Mouse (Mus musculus) right cerebral cortex, adult 18-20 months (tissue): ENCODE measurements around the gene Abcc3.

ENCODE experiments used
- DNase-seq: peaks from one replicate; pipeline ENCODE4 v3.0.0; 2022; ENCODE audit warnings: mixed read lengths

Abcc3 gene

DNA sequence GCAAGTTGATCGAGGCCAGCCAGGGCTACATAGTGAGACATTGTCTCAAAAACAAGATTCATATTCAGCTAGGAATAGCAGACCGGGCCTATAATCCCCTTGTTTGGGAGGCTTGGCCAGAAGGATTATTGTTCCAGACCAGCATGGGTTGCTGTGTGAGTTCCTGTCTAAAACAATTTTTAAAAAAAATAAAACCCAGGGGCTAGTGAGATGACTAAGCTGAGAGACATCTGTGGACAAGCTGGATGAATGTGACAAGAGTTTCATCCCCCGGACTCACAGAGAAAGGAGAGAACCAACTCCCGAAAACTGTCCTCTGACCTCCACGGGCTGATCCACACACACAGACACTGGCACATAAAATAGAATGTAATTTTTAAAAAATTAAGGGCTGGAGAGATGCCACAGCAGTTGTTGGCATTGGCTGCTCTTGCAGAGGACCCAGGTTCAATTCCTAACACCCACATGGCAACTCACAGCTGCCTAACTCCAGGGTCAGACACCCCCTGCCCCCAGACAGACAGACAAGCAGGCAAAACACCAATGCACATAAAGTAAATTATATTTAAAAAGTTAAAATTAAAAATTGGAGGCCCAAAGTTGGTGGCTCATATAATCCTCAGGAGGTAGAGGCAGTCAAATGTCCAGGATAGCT, 69.4 kb downstream of the Abcc3 start:
- DNase-seq: no peak

DNA sequence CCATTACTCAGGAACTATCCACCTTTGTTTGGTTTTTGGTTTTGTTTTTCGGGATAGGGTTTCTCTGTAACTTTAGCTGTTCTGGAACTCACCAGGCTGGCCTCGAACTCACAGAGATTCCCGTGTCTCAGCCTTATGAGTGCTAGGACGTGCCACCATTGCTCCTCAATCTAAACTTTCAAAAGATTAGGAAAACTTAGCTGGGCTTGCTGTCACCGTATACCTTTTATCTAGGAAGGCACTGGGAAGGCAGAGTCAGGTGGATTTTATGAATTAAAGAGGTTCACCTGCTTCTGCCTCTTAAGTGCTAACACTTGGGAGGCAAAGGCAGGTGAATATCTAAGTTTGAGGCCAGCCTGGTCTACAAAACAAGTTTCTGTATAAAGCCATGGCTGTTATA, 70.2 kb downstream of the Abcc3 start:
- DNase-seq: no peak

DNA sequence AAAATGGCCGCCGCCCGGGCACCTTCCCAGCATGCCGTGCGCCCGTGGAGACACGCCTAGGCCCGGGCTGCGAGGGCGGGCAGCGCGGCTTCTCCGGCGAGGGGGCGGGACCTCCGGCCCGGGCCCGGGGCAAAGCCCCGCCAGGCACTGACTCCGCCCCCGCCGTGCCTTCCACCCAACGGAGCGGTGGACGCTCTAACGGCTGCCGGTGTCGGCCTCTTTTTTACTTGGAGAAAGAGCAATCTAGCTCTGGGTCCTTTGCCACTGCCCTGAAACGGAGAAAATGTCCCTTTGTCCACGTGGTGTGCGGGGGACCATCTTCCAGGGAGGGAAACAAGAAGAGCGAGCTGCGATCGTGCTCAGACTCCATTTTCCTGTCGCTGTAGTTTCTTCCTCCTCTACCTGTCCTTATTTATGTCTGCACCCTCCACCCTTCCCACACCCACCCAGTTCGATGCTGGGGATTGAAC, 70.8 kb downstream of the Abcc3 start, which contains the start of gene Luc7l3:
TSS of gene Luc7l3 (minus strand) at position 58 of the 470 bp plus-strand sequence.
- DNase-seq: peak; percentile 96

- no peak for DNase-seq
Measured at GRCm38 (mm10) chr11:94320969-94321930, 71.5 kb downstream of the Abcc3 start.

DNA sequence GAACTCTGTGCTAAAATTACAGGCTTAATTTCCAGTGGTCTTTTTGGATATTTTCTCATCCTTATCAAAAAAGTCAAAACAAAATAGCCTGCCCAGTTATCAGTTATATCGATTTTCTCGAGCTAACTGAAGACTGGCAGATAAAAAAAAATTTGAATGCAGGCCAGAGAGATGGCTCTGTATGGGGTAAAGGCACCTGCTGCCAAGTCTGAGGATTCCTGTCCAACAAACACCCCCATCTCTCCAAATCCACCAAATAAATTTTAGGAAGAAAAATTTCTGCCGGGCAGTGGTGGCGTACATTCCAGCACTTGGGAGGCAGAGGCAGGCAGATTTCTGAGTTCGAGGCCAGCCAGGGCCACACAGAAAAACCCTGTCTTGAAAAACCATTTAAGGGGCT, 74.7 kb downstream of the Abcc3 start:
- no peak for DNase-seq

- no peak for DNase-seq
Measured at GRCm38 (mm10) chr11:94317515-94317914, 75.3 kb downstream of the Abcc3 start.

GRCm38 (mm10) chr11:94317014-94317413, 75.8 kb downstream of the Abcc3 start:
- no peak for DNase-seq

- no peak for DNase-seq
Measured at GRCm38 (mm10) chr11:94316528-94316927, 76.3 kb downstream of the Abcc3 start.

DNA sequence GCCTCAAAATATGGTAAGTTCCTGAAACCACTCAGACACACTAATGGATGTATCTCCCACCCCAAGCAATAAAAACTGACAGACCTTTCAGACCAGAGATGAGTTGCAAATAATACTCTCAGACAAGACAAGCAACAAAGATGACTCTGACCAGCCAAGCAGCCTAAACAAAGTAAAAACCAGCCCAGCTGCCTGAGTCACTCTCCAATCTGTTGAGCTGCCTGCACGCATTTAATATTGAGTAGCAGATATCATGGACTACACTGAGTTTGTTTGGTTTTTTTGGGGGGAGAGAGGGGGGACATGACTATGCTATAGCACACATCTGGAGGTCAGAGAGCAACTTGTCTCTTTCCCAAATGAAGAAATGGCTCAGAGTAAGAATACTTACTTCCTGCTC, 77.5 kb downstream of the Abcc3 start:
- no peak for DNase-seq

DNA sequence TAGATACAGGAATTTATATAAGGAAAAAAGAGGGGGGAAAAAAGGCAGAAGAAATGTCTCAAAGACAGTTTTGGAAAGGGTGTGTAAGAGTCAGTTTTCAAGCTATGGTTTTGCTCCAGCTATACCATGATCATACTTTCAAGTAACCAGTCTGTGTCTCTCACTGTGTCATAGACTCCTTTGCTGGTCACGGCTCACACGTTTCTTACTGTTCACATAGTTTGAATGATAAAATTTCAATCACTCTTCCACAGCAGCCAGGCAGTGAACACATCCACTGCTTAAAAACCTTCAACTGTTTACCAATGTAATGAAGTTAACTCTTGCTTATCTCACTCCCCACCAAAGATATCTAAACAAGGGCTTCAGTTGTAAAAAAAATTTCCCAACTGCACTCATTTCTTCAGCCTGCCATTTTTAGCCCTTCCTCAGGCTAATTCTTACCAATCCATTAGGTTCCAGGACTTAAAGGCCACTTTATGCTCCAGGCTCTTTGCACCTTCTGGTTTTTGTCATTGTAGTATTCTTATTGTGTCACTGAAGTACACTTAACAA, 78.6 kb downstream of the Abcc3 start:
- DNase-seq: no peak

DNA sequence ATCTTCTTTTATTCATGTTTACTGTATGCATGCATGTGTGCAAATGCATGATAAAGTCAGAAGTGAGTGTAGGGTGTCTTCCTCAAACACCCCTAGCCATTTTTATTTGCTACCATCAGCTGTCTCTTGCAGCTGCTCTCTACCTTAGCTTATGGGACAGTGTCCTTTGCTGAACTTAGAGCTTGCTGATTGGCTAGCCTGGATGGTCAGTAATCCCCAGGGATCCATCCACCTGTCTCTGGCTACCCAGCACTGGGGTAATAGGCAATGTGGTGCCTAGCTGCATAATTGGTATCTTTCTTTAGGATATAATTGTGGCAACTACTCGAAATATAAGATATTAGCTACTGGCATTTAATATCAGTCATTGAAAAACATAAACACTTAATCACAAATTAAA, 80.1 kb downstream of the Abcc3 start:
- DNase-seq: no peak

DNA sequence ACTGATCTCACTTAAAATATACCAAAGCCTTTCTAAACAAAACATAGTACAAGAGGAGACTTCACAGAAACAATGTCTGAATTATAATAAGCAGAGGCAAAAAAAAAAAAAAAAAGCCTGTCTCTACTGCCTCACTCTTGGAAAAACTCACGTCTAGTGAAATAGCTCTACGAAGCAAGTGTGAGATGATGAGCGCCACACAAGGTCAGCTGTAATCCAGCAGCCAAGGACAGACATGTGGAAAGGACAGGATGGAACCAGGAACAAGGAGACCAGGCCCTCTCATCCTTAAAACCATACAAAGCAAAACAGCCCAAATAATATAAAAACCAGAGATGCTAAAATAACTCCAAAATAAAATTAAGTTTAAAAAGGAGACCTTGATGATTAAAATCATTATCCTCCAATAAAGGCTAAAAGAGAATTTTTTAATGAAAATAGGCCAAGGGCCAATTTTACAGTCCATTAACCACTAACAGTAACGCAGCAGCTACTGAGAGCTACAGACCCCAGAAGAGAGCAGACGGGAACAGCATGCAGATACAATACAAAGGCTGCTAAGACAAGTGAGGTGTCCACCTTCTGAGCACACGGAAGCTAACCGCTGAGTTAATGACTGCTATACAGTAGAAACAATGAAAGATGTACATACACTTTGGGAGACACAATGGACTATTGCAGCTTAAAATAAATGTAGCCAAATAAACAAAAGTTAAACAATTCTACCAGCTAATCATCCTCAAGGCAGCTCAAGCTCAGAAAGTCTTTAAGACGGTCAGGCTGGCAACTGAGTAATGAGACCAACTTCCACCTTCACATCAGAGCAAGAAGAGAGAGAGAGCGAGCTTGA, 97.6 kb downstream of the Abcc3 start:
- no peak for DNase-seq
